Mouse (Mus musculus) brain, embryonic 14.5 days (tissue): ENCODE measurements around the gene Ccl27a. TPM values are rescaled to one million over a fixed set of nuclear protein-coding genes. Genes with fewer than 3 reads are reported as not detected.

ENCODE experiments used
- DNase-seq: peaks from one replicate; pipeline ENCODE4 v3.0.0-alpha.2; 2011; ENCODE audit warnings: low read depth
- CTCF ChIP-seq: fragments of 200-500 bp; IDR thresholded peaks from 2 replicates; pipeline ENCODE4 v1.5.1; 2012; ENCODE audit warnings: inconsistent platforms, mild to moderate bottlenecking, moderate library complexity, borderline replicate concordance; ENCODE audit not compliant: insufficient read depth, insufficient read length; ENCODE audit errors: extremely low read depth
- POLR2A ChIP-seq: fragments of 200-500 bp; IDR thresholded peaks from 2 replicates; pipeline ENCODE4 v1.6.1; 2012; ENCODE audit warnings: mild to moderate bottlenecking, inconsistent platforms, borderline replicate concordance; ENCODE audit not compliant: poor library complexity, insufficient read depth, insufficient read length, severe bottlenecking; ENCODE audit errors: extremely low read depth
- polyA plus RNA-seq: library from polyadenylated mRNA; depleted of rRNA; stranded (reverse); fragments of >200 nt; gene quantifications from 2 replicates; pipeline ENCODE4 v1.2.3, GENCODE M21; 2012; rRNA removed

The Ccl27a gene
- polyA plus RNA-seq, 1 experiment, result 314 TPM

DNA sequence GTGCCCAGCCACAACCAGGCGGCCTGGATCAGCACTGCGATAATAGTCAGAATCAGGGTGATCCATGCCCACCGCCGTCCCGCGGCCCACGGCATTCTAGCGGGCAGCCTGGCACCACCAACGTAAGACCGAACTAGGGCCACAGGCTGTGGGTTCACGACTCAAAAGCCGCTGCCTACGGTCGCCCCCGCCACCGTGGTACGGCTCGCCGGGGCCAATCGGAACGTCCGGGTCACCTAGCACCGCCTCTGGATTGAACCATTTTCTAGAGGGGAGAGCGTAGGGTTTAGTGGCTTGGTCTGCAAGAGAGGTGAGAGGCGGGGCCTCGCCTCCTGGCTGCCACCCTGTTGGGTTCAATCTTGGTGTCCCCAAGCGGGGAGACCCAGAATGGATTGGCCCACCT, 32.9 kb downstream of the Ccl27a start:
- TF ChIP-seq POLR2A, result peak; percentile 58; the same call in 1 of the 2 replicates
- TF ChIP-seq CTCF, result no peak
- DNase-seq, result peak; percentile 99

DNA sequence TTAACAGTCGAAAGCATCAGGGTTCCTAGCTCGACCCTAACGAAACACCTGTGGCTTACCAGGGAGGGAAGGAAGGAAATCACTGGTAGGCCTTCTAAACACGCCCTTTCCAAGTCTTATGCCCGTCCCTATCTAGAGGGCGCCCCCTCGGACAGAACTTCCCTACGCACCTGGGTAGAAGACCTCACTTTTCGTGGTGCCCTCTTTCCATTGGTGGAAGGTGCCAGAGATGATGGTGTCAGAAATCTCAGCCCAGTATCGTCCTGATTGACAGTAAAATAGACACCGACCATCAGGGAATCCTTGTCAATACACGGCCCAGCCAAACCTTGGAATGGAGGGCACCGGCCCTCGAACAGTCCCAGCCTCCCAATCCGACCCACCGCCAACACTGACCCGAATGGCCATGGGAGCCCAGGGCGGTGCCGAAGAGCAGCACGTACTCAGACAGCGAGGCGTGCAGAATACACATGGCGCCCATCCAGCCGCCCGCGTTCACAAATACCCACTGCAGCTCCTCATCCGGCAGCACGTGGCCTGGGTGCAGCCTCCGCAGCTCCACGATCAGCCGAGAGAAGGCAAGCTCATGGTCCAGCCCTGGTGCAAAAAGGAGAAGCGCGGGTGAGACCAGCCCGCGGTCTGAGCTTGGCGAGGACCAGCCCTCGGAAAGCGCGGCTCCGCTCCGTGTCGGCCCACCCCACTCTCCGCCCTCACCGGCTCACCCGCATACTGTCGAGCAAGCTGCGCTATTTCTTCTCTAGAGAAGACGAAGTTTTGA, 33.5 kb downstream of the Ccl27a start:
- no peak for DNase-seq
- TF ChIP-seq POLR2A (no peak), CTCF (no peak)

DNA sequence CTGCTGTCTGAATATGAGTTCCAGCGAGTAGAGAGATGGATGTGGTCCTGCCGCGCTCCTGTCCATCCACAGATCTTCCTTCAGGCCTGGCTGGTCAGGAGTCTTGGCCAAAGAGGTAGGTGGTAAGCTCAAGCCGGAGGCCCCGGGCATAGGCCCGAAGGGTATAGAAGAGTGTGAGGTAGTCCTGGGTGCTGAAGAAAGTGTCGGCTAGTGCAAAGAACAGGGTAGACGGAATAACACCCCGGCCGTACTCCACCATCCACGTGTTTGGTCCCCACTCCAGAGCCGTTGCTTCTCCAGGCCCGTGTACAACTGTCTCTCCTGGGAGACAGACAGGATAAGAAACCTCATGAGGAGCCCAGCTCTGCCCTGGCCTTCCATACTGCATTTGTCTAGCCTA, 34.8 kb downstream of the Ccl27a start:
- DNase-seq, result no peak
- no peak for TF ChIP-seq CTCF
- no peak for TF ChIP-seq POLR2A

DNA sequence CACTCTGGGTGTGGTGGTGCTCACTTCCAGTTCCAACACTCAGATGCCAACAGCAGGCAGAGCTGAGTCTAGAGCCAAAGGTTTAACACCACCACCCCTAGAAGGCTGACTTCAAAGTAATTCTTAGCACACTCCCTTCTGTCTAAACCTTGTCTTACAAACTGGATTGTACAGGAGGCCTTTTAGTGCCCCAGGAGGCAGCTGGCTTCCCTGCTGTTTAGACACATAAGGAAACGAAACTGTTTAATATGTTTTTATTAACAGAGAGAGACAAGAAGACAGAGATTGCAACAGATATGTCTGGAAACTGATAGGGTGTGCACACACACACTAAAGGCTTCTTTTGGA, 35.8 kb downstream of the Ccl27a start:
- TF ChIP-seq CTCF (no peak), POLR2A (no peak)
- DNase-seq, result no peak

DNA sequence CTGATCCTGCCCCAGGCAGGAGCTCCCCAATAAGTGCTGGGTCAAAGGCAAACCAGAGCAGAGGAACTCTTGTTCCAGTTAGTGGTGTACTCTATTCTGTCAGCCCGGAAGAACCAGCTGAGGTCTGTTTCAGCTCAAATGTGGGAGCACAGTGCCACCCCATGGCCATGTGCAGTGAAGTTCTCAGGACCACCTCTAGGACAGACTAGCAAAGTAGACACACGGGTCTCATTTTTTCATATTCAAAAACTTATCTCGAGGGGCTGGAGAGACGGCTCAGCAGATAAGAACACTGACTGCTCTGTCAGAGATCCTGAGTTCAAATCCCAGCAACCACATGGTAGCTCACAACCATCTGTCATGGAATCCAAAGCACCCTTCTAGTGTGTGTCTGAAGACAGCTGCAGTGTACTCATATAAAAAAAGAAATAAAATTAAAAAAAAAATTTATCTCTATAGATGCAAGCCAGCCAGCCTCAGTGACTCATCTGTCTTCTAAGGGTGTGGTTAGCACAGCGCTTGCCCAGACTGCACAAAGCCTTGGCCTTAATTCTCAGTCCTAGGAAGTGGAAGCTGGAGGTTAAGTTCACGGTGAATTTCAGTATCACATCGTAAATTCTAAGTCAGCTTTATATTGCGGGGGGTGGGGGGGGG, 36.3 kb downstream of the Ccl27a start:
- TF ChIP-seq POLR2A, result no peak
- TF ChIP-seq CTCF, result peak; percentile 92
- DNase-seq, result peak; percentile 89

DNA sequence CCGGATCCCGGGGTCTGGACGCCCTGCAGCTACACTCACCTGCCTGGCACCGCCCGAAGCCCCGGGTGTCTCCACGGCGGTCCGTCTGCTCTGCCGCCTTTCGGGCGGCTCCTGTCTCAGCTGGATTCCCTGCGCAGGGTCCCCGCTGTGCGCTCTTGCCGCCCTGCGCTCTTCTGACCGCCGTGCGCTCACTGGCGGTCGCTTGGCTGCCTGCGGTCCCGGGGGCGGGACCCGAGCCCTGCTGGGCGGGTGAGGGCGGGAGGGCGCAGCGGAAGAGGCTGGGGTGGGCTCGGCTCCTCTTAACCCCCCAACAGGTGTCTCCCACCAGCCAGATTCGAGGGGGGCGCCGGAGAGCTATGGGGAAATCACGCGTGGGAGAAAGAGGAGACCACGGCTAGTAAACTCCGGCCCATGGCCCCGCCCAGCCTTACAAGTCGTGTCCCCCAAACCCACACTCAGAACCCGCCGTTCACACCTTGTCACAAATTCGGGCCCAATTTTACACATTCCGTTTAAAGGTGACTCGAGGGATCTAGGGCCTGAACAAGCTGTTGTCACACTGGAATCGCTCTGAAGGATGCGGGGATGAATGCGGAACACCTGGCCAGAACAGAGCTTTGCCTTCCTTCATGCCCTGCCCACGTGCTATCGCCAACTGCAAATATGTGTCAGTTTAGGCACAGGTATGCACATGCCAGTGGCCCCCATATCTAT, 42.8 kb downstream of the Ccl27a start, which contains the start of gene Arid3c:
TSS of gene Arid3c (minus strand) at position 91 of the 714 bp plus-strand sequence.
- TF ChIP-seq CTCF, result no peak
- DNase-seq, result peak; percentile 29

DNA sequence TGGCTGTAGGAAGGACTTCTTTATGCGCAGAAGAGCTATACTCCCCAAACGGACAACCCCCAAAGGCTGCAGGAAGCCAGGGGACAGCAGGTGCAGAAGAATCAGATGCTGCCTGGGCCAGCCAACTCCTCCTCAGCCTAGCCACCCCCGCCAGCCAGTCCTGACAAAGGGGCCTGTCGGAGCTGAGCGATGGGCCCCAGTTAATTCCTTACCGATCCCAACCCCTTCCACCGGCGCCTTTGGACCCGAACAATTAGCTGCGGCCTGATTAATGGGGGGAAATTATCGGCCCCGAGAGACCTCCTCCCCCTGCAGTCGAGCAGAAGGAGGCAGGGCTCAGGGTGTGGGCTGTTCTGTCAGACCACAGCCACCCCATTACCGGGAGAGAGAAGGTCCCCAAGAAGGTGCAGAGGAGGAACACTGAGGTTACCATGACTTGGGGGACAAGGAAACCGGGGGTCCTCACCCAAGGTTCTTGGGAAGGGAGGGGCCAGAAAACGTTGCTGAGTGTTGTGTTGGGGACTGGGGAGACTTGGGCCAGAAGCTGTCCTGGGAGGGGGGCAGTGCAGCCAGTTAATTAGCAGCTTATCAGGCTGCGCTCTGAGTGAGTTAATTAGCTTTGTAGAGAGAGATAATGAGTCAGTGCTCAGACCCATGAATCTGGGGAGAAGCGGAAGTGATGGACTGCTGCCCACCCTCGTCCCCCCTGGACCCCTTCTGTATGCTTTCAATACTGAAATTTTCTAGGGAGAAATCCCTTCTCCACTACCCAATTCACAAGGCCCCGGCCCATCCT, 47.0 kb downstream of the Ccl27a start:
- DNase-seq, result peak; percentile 85
- no peak for TF ChIP-seq POLR2A
- TF ChIP-seq CTCF, result no peak

DNA sequence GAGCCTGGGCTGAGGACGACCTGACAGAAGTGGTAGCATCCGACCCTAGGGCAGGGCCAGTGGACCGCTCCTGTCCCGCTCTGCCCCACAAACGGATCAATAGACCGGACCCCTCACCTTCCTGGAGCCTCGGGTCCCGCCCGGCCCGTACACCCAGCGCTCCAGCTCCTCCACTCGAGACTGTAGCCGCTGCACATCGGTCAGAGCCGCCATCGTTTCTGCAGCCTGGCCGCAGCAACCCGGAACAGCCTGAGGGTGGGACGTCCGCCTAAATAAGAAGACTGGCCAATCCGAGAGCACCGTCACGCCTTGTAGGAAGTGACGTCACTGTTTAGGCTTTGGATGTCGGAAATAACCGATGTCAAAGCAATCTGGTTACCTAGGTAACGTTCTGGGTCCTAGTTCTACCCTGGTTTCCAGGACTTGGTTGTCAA, 51.1 kb downstream of the Ccl27a start, which contains the start of gene Dctn3:
TSS of gene Dctn3 (minus strand) at position 253 of the 434 bp plus-strand sequence.
- TF ChIP-seq POLR2A (peak; percentile 62; the same call in 1 of the 2 replicates), CTCF (no peak)
- peak; percentile 99 for DNase-seq

Other genes starting within 250 kb of the Ccl27a start
- gene Fam219a, start 204.7 kb downstream of the Ccl27a start, polyA plus RNA-seq, result 78.6 and 97.8 TPM in 2 replicates
- gene Dnaic1, start 204.5 kb downstream of the Ccl27a start, polyA plus RNA-seq, result 2.3 and 2.8 TPM in 2 replicates
- 124 and 147 TPM in 2 replicates for gene Enho, start 133.9 kb downstream of the Ccl27a start, polyA plus RNA-seq
- gene Cntfr, start 77.2 kb downstream of the Ccl27a start, polyA plus RNA-seq, result 62.2 and 109 TPM in 2 replicates
- gene Il11ra1, start 74.3 kb downstream of the Ccl27a start, polyA plus RNA-seq, result 31.3 and 32.5 TPM in 2 replicates
- 53.9 and 79.7 TPM in 2 replicates for gene Rpp25l, start 60.7 kb downstream of the Ccl27a start, polyA plus RNA-seq
- 157 and 186 TPM in 2 replicates for gene Dctn3, start 51.1 kb downstream of the Ccl27a start, polyA plus RNA-seq
- gene Arid3c, start 43.1 kb downstream of the Ccl27a start, polyA plus RNA-seq, result 0.40 and 0.57 TPM in 2 replicates
- 75.4 and 84.6 TPM in 2 replicates for gene Galt, start 19.0 kb downstream of the Ccl27a start, polyA plus RNA-seq
- gene Sigmar1, start 18.1 kb downstream of the Ccl27a start, polyA plus RNA-seq, result 55.7 and 60.0 TPM in 2 replicates
- gene Gm21541, start 129.4 kb upstream of the Ccl27a start, polyA plus RNA-seq, result not detected in 2 replicates
- gene Gm20878, start 167.3 kb upstream of the Ccl27a start, polyA plus RNA-seq, result 8.5 and 12.9 TPM in 2 replicates
- gene Fam205a4, start 191.8 kb upstream of the Ccl27a start, polyA plus RNA-seq, result 0.67 and 1.3 TPM in 2 replicates